Mouse (Mus musculus) common myeloid progenitor, adult 5-6 weeks (primary cell): Measurements from ENCODE around the gene Slc27a5. TPM values are rescaled to one million over a fixed set of nuclear protein-coding genes. Genes with fewer than 3 reads are reported as not detected.

Source experiments
- ATAC-seq: replicated peaks from 2 replicates; pipeline ENCODE4 v1.8.0; 2016; ENCODE audit warnings: low read depth, mild to moderate bottlenecking, moderate TSS enrichment, inconsistent platforms; ENCODE audit not compliant: poor library complexity, severe bottlenecking
- total RNA-seq: library from RNA; stranded (forward); fragments of 200-1000, 187-1606 nt; gene quantifications from 2 replicates; pipeline ENCODE4 v1.2.3, GENCODE M21; 2017

The Slc27a5 gene
- total RNA-seq, 1 experiment from 2014 or later, result not detected

DNA sequence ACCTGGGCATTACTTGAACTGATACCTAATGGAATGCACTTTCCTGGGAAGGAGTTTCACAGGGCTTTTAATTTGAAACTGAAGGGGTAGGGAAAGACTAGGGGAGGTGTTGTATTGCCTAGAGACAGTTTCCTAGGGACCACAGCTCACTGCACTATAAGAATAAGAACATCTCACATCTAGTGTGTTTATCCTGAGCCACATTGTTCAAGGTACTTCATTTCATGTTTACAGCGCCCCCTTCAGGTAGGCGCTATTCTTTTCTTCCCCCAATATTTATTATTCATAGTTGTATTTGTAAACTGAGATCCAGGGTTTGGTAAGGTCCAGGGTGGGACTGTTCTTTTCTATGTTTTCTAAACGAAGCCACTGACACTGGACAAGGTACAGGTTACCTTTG lies 5.8 kb downstream of the Slc27a5 start:
- ATAC-seq, result peak; percentile 79

DNA sequence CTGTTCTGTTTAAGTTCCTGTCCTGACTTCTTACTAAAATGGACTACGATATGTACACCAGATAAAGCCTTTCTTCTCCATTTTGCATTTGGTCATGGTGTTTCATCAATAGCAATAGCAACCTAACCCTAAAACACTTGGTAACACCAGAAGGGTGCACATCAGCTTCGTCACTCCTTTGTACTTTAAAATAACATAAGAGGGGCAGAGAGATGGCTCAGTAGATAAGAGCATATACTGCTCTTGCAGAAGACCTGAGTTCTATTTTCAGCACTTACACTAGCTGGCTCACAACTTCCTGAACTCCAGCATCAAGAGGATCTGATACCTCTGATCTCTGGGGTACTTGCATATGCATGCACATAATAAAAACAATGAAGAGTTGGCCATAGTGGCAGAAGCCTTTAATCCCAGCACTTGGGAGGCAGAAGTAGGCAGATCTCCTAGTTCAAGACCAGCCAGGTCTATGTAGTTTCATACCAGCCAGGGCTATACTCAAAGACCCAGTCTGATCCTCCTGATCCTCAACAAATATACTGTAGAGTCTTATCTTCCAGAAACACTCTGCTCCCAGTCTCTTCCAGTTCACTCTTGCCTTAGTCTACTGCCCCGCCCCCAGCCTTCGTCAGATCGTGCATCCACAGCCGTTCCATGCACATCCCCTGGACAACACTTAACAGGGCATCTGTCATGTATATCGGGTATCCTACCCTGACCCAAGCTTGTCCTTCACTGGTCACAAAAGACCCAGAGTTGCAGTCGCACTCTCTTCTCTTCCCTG lies 10.4 kb downstream of the Slc27a5 start:
- ATAC-seq, result 0 out of 2 replicates have a peak, but pooled peaks have one; percentile 12

DNA sequence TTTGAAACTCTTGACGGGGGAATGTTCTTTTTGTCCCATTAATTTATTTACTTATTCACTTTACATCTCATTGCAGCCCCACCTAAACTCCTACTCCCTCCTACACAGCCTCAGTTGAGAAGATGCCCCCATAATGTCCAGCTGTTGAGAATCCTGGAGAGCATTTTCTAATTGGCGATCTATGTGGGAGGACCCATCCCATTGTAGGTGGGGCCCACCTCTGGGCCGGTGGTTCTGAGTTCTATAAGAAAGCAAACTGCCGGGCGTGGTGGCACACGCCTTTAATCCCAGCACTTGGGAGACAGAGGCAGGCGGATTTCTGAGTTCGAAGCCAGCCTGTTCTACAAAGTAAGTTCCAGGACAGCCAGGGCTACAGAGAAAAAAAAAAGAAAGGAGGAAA lies 11.1 kb downstream of the Slc27a5 start:
- ATAC-seq, result no peak

DNA sequence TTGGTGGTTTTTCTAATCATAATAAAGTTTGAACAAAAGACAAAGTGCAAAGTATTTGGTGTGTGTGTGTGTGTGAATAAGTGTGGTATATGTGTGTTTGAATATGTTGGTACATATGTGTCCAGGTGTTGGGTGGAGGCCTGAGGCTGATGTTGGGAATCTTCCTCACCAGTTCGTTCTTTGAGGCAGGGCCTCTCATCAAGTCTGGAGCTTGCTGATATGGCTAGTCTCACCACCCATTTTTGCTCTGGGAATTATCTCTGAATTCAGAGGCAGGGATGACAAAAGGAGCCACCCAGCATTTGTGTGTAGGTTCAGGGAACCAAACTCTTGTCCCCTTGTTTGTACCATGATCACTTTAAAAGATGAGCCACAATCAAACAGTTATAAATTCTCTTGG lies 12.3 kb downstream of the Slc27a5 start:
- ATAC-seq, result no peak

DNA sequence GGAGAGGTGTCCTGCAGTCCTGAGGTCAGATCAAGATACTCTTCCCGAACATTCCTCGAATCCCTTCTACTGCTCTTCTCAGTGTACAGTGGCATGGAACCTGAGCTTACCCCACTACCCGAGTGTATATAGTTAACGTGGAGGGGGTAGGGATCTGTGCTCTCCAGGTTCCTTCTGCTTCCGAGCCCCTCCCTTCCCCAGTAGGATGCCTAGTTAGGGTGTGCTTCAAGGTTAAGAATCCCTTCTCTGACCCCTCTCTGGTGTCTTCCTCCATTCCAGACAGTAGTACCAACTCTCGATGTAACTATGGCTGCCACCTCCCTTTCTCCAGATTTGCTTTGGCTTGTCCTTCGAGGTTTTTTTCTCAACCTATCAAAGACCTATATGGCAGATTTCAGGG lies 17.7 kb downstream of the Slc27a5 start:
- no peak for ATAC-seq

DNA sequence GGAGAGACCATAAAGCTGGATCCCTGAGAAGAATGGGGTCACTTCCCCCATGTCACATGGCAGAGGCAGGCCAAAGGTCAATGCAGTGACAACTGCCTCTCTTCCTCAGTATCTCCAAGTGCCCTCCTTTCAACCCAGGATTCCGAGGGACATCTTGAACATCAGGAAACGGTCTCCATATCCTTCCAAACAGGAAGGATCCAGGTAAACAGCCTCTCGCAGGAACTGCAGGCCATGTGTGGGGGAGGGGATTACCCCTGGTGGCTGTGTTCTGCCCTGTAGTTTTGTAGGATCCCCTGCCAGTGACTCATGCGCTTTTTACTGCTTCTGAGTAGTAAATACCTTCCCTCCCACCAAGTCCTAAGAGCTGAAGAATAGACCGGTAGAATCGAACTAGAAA lies 18.2 kb downstream of the Slc27a5 start:
- ATAC-seq, result no peak

DNA sequence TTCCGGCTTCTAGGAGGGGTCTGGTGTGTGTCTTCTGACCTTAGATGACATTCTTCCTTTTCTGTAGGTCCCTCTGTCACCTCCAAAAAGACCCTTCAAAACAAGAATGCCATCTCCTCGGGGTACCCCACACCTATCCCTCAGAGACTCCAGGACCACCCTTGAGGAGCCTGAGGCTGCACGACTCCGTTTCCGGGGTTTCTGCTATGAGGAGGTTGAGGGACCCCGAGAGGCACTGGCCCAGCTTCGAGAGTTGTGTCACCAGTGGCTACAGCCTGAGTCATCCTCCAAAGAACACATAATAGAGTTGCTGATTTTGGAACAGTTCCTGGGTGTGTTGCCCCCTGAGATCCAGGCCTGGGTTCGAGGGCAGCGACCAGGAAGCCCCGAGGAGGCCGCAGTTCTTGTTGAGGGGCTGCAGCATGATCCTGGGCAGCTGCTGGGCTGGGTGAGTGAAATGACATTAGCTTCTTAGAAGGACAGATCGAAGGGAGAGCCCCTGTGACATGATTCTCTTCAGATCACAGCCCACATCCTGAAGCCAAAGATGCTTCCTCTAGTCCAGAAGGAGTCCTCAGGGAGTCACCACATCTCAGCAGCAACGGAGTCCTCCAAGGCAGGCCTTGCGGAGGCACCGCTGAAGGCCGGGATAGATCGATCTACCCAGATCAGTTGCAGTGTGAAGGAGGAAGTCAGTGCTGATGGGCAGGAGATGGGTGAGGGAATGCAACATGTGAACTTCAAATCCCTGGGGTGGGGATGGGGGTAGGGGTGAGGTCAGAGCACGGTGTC lies 18.9 kb downstream of the Slc27a5 start:
- no peak for ATAC-seq

DNA sequence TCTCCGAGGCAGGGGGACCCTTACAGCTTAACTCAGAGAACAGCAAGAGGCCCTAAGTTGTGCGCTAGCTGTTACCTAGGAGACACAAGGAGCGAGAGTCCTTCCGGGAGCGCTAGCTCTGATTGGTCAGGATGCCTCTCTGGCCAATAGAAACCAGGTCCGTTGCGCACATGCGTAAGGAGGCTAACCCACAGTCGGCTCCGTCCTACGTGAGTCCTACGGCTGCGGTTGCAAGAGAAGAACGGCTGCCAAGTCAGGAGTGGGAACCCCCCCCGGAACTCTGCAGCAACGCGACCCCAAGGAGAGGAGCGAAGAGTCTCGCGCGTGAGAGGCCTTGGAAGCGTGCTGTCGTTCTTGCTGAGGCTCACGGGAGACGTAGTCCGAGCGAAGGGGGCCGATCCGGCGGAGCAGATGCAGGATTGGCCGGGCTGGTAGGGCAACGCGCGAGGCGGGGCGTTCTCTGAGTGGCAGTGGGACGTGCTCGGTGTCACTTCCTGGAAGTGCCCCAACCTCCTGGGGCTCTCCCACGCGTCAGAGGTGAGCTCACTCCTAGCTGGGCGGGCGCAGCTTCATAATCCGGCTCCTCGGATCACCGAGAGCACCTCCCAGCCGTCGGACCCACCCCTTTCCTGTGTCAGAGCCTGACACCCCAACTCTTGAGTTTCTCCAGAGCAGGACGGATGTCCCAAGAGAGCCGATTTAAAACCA lies 20.2 kb downstream of the Slc27a5 start, which contains the start of gene Zfp446:
TSS of gene Zfp446 (plus strand) at position 167 of the 708 bp plus-strand sequence.
- peak; percentile 95 for ATAC-seq

DNA sequence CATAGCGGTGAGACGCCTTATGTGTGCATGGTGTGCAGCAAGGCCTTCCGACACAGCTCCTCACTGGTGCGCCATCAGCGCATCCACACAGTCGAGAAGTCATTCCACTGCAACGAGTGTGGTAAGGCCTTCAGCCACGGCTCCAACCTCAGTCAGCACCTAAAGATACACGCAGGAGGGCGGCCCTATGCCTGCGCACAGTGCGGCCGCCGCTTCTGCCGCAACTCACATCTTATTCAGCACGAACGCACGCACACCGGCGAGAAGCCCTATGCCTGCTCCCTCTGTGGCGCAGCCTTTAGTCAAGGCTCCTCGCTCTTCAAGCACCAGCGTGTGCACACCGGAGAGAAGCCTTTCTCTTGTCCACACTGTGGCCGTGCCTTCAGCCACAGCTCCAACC lies 27.1 kb downstream of the Slc27a5 start:
- ATAC-seq, result no peak

DNA sequence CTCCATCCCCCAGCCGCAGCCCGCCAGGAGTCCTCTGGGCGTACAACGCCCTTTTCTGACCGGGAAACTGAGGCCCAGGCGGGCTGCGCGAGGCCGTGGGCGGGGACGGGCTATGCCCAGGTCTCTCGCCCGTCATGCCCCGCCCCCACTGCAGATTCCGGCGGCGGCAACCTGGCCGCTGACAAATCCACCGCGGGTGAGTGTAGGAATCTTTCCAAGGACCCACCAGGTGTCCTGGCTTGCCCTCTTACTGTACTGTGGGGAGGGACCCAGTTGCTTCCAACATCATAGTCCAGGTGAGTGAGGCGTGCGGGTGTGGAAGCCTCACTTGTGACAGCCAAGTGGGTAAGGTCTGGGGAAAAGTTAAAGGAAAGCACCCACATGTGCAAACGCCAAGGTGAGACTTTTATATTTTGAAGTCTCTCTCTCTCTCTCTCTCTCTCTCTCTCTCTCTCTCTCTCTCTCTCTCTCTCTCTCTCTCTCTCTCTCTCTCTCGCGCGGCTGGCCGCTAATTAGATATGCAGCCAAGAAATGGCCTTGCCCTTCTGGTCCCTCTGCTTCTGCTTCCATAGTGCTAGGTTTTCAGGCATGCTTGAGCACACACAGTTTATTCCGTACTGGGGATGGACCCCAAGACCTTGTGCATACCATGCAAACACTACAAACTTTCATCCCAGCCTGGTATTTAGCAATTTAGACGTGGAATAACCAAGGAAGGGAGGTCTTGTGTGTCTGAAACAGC lies 31.7 kb downstream of the Slc27a5 start:
- peak; percentile 34 for ATAC-seq

DNA sequence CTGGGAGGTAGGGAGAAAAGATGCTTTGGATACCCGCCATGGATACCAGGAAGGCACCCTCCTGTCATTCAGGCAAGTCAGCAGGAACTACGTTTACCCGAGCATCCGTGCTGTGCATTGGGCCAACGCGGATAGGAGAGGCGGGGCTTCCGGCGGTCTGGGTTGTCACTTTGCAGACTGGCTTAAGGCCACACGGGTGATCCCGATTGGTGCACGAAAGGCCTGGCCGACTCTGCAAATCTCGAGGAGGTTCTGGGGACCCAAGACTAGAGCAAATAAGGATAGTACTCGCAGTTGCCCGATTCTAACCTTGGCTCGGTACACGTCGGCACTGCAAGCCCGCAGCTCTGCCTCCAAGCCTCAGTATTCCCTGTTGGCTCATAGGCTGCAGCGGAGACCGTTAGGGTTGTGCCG lies 32.3 kb downstream of the Slc27a5 start, which contains the start of gene Zfp324:
TSS of gene Zfp324 (plus strand) at position 161 of the 414 bp plus-strand sequence.
- ATAC-seq, result peak; percentile 85

DNA sequence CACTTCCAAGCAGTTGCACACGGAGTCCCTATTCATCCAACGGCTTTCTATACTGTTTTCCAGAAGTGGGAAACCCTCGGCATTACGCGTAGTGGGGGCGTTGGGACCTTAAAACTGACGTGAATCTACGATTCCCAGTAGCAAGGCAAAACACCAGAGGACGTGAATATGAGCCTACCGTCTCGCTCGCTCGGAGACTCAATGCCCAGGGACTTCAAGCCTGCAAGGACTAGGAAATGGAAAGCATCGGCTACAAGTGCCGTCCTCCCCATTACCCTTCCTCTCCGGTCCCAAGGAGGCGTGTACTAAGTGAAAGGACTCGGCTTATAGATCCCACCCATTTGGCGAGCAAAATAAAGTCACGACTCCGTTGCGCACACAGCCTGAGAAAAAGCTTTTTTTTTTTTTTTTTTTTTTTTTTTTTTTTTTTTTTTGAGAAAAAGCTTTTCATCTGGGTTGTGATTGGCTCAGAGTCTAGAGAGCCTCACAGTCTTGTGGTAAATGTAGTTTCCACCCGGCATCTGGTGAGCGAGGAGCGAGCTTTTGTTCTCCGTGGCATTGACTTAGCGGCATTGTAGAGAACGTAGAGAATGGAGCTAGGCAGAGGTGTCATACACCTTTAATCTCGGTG lies 36.4 kb downstream of the Slc27a5 start:
- peak; percentile 70 for ATAC-seq

DNA sequence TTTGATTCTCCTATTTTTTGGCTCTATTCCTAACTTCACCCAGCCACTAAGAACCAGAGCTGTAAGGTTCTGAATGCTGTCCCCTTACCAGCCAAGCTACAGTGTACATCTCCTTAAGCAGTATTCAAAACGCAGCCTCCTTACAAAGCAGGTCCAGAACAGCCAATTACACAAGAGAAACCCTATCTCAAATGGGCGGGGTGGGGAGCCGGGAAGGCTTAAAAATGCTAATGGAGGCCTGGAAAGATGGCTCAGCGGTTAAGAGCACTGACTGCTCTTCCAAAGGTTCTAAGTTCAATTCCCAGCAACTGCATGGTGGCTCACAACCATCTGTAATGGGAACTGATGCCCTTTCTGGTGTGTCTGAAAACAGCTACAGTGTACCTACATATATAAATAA lies 38.3 kb downstream of the Slc27a5 start:
- ATAC-seq, result no peak

DNA sequence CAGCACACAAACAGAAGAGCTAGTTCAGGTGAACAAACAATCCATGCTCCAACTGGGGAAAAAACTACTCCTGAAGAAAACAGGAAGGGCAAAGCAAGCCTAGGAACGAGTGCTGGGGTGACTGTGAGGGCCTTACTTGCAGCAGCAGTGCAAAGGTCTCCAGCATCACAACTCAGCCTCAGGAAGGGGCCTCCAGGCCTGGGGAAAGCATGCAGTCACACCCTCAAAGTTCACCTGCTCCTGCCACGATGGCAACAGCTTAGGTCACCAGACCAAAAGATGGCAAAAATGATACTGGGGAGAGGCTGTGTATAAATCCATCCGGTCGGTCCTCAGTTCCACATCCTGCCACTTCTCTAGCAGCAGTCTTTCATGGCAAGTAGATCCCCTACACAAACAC lies 39.0 kb downstream of the Slc27a5 start:
- no peak for ATAC-seq

DNA sequence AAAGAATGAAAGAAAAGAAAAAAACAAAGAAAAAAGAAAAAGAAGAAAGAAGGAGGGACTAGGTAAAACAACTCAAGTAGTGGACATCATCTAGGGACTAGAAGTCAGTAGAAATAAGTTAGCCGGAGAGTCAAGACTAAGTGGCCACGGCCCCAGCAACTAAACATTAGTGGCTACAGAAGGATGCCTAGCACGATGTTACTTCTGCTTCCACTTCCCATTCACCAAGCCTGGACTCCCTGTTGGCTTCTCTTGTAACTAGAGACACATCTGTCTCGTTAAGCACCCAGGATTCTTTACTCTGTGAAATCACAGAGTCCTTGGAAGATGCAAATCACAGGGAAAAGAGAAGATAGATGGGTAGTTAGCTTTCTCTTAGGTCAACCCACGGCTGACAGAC lies 40.5 kb downstream of the Slc27a5 start:
- no peak for ATAC-seq

DNA sequence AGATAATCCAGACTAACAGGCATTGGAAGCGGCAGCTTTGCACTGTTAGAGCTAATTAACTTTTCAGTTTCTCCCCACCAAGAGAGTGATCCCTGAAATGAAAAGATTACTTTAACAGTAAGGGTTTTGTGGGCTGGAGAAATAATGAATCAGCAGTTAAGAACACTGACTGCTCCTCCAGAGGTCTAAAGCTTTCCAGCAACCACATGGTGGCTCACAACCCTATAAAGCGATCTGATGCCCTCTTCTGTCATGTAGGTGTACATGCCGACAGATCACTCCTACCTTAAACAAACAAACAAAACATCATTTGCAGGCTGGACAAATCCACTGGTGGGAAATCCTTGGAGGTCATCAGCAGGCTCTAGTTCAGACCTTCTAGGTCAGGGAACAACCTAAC lies 43.1 kb downstream of the Slc27a5 start:
- peak; percentile 92 for ATAC-seq

DNA sequence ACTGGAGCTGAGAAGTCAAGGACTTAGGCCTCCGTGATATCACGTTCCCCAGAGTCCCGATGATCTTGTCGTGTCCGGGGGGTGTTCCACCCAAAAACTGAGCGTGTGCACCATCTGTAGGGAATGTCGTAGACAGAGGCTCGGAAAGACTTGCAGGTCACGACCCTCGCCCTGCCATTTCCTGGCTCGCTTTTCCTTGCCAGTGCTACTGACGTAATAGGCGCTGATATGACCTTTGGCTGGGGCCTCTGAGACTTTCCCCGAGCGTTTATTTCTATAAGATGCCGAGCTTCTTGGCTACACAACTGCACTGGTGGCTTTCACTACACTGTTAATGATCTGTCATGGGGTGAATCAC lies 48.1 kb downstream of the Slc27a5 start:
- peak; percentile 43 for ATAC-seq

DNA sequence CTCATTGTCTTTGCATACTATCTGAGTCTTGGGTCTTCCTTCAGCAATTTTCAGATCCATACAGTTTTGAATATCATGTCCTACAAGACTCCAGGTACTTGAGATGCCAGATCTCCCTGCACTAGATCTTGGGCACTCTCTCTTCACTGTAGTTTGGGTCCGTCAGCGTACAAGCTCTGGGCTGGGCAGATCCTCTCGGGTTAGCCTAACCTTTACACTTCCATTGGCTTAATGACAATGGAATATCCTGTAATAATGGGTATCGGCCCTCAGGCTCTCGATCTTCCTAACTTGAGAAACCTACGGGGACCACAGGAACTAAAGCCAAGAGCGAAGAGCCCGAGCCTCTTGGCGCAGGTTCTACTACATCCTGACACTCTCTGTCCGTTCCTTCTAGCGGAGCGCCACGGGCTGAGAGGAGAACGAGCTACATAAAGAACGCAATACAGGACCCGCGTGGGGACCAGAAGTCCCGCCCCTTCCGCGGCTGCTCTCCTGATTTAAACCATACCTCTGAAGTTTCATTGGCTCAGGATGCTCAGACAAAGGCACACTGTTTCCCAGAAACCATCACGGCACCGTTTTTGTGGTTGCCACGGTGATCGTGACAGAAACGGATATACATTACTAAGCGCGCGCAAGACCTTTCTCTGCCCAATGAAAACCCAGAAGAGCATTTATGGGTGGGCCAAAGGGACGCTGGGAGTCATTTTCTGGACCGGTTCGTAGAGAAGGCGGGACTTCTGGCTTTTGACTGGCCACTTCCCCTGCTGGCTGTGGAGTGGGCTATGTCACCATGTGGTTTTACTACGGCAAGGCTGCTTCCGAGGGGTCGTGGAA lies 48.7 kb downstream of the Slc27a5 start:
- ATAC-seq, result peak; percentile 93

DNA sequence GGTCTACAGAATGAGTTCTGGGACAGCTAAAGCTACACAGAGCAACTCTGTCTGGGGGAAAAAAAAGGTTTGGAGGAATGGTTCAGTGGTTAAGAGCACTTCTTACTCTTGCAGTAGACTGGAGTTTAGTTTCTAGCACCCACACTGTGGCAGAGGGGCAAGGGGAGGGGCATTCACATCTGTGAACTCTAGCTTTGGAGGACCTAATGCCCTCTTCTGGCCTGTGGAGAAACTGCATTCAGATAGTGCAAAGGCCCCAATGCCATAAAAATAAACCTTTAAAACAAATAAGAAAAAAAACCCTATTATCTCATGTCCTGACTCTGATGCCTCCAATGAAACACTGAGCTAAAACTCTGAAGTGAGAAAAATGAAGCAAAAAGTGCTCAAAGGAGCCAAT lies 54.5 kb downstream of the Slc27a5 start:
- peak; percentile 96 for ATAC-seq
